Mouse (Mus musculus): ENCODE measurements around the gene Clip1.

The Clip1 gene

GRCm38 (mm10) chr5:123670800-123671472, 13.5 kb downstream of the Clip1 start:
- no peak for DNase-seq (ENCODE audit: low read depth, low spot score)

DNA sequence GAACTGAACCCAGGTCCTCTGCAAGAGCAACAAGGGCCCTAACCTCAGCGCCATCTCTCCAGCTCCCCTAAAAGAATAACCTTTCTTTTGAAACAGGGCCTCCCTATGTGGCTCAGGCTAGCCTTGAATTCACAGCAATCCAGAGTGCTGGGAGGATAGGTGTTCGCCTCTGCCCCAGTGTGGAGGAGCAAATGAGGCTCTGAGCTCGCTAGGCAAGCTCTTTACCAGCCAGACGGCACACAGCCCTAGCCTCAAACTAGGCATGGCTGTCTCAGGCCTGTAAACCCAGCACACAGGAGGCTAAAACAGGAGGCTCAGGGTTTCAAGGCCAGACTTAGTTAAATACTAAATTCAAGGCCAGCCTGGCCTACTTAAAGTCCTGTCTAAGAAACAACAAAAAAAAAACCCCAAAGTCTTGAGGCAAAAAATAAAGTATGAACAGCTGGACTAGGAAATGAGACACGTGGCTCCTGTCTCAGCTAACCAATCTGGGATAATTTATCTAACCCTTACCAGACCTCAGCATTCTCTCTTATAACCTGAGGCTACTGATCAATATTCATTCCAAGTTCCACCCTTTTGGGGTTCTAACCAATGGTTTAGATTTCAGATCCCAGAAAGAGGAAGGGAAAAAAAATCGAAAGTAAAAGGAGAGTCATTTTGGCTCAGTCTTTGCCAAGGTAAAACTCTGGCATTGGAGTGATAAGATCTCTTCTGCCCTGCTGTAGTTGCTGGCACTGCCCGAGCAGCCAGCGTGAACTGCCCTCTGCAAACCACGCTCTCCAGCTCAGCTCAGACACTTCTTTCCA, 14.2 kb downstream of the Clip1 start:
- no peak for DNase-seq (ENCODE audit: low read depth, low spot score)

- no peak for DNase-seq (ENCODE audit: low read depth, low spot score)
Measured at GRCm38 (mm10) chr5:123667915-123668314, 16.5 kb downstream of the Clip1 start.

- no peak for DNase-seq (ENCODE audit: low read depth, low spot score)
Measured at GRCm38 (mm10) chr5:123665956-123666355, 18.5 kb downstream of the Clip1 start.

- no peak for DNase-seq (ENCODE audit: low read depth, low spot score)
Measured at GRCm38 (mm10) chr5:123664329-123664728, 20.1 kb downstream of the Clip1 start.

GRCm38 (mm10) chr5:123662059-123662458, 22.4 kb downstream of the Clip1 start:
- DNase-seq (ENCODE audit: low read depth, low spot score): no peak

- no peak for DNase-seq (ENCODE audit: low read depth, low spot score)
Measured at GRCm38 (mm10) chr5:123661602-123662001, 22.8 kb downstream of the Clip1 start.

- DNase-seq (ENCODE audit: low read depth, low spot score): no peak
Measured at GRCm38 (mm10) chr5:123657651-123658050, 26.8 kb downstream of the Clip1 start.

GRCm38 (mm10) chr5:123654937-123655336, 29.5 kb downstream of the Clip1 start:
- DNase-seq (ENCODE audit: low read depth, low spot score): no peak

- no peak for DNase-seq (ENCODE audit: low read depth, low spot score)
Measured at GRCm38 (mm10) chr5:123653287-123653801, 31.1 kb downstream of the Clip1 start.

GRCm38 (mm10) chr5:123650825-123651224, 33.6 kb downstream of the Clip1 start:
- DNase-seq (ENCODE audit: low read depth, low spot score): no peak

DNA sequence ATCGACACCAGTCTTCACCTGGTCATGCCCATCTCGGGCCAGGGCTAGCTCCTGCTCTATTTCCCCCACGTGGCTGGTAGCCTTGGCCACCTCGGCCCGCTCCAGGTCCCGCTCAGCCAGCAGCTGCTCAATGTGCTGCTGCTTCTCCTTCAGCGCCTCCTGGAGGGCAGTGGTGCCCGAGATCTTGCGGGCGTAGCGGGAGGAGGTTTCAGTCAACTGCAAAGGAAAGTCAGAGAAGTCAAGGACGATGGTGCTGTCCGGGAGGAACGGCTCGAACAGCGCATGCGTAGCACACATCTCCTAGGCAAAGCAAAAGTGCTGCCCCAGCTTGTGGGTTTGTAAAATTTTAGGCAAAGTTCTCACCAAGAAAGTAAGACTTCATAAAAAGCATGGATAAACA, 42.0 kb downstream of the Clip1 start:
- DNase-seq (ENCODE audit: low read depth, low spot score): no peak

DNA sequence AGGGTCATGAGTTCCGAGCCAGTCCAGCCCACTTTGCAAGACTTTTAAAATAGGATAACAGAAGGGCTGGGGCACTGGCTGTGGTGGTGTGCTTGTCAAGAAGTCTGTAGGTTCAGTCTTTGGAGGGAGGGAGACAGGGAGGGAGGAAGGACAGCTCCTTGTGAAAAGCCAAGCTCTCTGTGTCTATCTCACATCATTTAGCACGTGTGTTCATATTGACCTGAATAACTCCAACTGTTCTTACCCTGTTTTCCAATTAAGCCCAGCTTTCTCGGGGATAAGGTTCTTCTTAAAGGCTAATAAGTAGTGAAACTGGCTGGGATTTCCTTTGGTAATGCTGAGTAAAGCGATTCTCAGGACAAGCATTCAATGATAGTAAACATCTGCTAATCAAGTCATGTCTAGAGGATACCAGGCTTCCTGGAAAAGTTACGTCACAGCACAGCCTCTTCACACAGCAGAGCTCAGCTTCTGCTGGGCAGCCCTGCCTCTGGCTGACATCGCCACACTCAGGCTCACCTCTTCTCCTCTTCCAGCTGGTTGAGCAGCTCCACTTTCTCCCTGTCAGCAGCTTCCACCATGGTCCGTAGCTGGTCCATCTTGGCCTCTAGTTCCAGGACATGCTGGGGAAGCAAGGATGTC, 43.0 kb downstream of the Clip1 start:
- DNase-seq (ENCODE audit: low read depth, low spot score): no peak

DNA sequence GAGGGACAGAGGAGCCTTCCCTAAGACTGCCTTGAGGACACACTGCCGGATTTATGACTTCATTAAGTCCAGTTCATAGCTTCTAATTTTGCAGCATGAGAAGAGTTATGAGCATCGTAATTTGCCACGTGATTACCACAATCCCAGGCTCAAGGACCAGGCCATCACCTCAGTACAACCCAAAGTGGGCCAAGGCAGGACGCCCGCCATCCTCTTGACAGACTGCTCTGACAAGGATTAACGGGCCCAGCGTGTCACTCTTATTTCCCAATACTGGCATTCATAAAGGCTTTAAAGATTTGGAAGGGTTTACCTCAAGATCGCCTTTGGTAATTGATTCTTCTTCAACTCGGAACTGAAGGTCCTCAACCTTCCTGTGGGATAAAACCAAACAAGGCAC, 44.2 kb downstream of the Clip1 start:
- DNase-seq (ENCODE audit: low read depth, low spot score): no peak

DNA sequence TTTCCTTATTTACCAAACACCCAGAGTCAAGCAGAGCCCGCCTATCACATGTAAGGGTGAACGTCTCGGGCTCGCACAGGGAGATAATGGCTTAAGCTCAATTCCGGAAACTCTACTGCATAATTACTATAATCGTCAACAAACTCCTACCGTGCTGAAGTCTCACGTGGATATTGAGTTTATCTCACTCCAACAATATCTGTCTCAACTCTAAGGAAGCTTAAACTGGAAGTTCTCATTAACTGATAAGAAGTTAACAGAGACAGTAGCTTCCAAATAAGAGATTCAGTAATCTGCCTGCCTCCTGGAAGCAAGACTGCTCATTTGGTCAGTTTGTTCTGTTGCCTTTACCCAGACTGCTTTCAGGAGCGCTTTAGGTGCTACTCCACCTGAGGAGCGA, 53.2 kb downstream of the Clip1 start:
- DNase-seq (ENCODE audit: low read depth, low spot score): no peak

DNA sequence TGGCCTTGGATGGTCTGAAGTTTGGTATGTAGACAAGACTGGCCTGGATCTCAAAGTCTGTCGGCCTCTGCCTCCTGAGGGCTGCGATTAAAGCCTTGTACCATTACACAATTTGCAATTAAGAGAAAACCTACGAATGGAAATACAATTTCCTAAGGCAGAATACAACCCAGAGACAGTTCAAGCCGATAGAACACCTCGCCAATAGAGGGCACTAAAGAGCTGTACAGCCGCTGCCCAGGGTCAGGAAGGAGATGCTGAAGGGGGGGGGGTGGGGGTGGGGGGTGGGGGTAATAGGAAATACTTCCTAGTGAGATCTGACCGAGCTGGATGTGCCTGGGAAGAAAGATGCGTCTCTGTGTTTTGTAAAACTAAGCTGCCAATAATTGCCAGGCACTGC, 57.8 kb downstream of the Clip1 start:
- DNase-seq (ENCODE audit: low read depth, low spot score): peak; percentile 83

GRCm38 (mm10) chr5:123622421-123622820, 62.0 kb downstream of the Clip1 start:
- DNase-seq (ENCODE audit: low read depth, low spot score): no peak

GRCm38 (mm10) chr5:123618558-123618957, 65.9 kb downstream of the Clip1 start:
- DNase-seq (ENCODE audit: low read depth, low spot score): peak; percentile 70

GRCm38 (mm10) chr5:123614246-123614645, 70.2 kb downstream of the Clip1 start:
- no peak for DNase-seq (ENCODE audit: low read depth, low spot score)

- peak; percentile 90 for DNase-seq (ENCODE audit: low read depth, low spot score)
Measured at GRCm38 (mm10) chr5:123609843-123610242, 74.6 kb downstream of the Clip1 start.

- no peak for DNase-seq (ENCODE audit: low read depth, low spot score)
Measured at GRCm38 (mm10) chr5:123609416-123609815, 75.0 kb downstream of the Clip1 start.

DNA sequence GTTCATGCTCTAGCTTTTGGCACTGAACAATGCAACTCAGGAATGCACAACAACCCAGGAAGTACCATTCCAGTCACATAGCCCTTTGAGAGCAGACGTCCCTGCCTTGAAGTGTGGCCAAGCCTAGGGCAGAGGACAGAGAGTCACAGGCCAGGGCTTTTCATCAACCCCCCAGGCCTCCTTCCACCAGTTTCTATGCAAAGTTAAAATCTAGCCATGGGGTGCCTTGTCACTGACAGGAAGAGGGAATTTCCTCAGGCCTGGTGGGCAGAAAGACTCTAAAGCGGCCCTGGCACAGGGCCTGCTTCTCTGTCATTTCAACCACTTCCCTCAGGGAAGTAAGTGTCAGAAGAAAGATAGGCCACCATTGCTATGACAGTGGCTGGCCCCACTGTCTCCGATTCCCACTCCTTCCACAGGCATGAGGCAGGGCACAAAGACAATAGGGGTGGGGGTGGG, 77.2 kb downstream of the Clip1 start:
- no peak for DNase-seq (ENCODE audit: low read depth, low spot score)
